ENCODE assay signal across 15 mouse cellular contexts in the genomic region with DNA sequence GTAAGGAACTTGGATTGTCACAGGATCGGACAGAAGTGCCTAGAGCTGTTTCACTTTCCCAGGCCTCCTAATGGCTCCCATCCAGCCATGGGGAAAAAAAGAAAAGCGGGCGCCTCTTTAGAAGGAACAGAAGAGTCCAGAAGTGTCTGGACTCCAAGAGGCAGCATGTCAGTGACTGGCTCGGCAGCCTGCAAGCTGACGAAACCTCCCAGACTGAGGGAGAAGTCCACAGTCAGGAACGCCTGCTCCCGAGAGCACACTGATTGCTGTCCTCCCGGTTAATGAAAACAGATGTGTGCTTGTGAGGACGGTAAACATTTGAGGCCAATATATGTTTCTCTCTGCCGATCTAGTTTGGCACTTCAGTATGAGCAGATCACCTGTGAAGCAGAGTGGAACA.
DNase-seq lines count a peak whose midpoint lies in the region; TF ChIP-seq lines count a peak whose summit lies in the region.
"Had no signal": no experiment of that assay in that cellular context is flagged by ENCODE, and none has a peak within 500 bp of the region (broad histone marks: within the 10 kb centered on the region; RNA-seq: fewer than 3 reads in every experiment).

No protein-coding gene starts in this region.

- no peak overlapping the region for H3K27ac ChIP-seq in cerebellum, adult 2 months (ENCODE audit: insufficient read depth, low read length)
- H3K27ac ChIP-seq: kidney, postnatal 0 days; macrophage had no signal

- intact Hi-C loops in heart, postnatal 14 days (cut with DNase I), result no loop called here

- TF ChIP-seq POLR2A in lung, adult 2 months (IDR thresholded peaks at IDR 0.05; ENCODE audit: borderline replicate concordance, extremely low read depth, low read depth, low read length), result no peak
- no peak for TF ChIP-seq POLR2A in cerebellum, adult 2 months (IDR thresholded peaks at IDR 0.05; ENCODE audit: borderline replicate concordance, insufficient read depth, low read length)

- no peaks in the 10 kb centered on the region for H3K4me1 ChIP-seq in lung, adult 2 months (ENCODE audit: control insufficient read depth, insufficient read depth, low read length)
- H3K4me1 ChIP-seq in cerebellum, adult 2 months (ENCODE audit: control insufficient read depth, insufficient read depth, low read length), result no peaks in the 10 kb centered on the region

- H3K4me3 ChIP-seq in lung, adult 2 months (replicated peaks; ENCODE audit: extremely low read depth, low read depth, low read length), result no peak overlapping the region
- no peak overlapping the region for H3K4me3 ChIP-seq in cerebellum, adult 2 months (replicated peaks; ENCODE audit: insufficient read depth, low read depth, low read length)

- WGBS in lung, adult 2 months, result 38% methylated on average over 10 of the region's 10 CpGs
- WGBS in cerebellum, adult 2 months, result 50% methylated on average over 10 of the region's 10 CpGs

- peak; percentile 15 to 29 for DNase-seq in lung, adult 18-20 months
- no peak for DNase-seq in lung, adult 2 months
- peak; percentile 14 for DNase-seq in forelimb bud, embryonic 11.5 days (ENCODE audit: low read depth, low spot score)
- DNase-seq in heart, postnatal 14 days, result peak; percentile 37 to 47
- DNase-seq in skeletal muscle tissue, adult 2 months (ENCODE audit: low read depth, low spot score), result peak; percentile 74
- DNase-seq in cerebellum, adult 2 months, result no peak
- DNase-seq in left cerebral cortex, adult 11 months (ENCODE audit: low spot score), result no peak
- DNase-seq in cerebellum, postnatal 14 days, result no peak
- DNase-seq: adrenal gland, postnatal 25 days; cerebellum, adult 11 months; right cerebral cortex, postnatal 4 days; thymus, adult 2 months had no signal

- H3K27me3 ChIP-seq in cerebellum, adult 2 months (ENCODE audit: control insufficient read depth, insufficient read depth, low read length), result no peaks in the 10 kb centered on the region
- H3K27me3 ChIP-seq: Patski had no signal

- no peak for TF ChIP-seq CTCF in lung, adult 2 months (IDR thresholded peaks at IDR 0.05; ENCODE audit: insufficient read depth, low read length)
- TF ChIP-seq CTCF in cerebellum, adult 2 months (IDR thresholded peaks at IDR 0.05; ENCODE audit: borderline replicate concordance, insufficient read depth, low read depth, low read length), result no peak

Comparison
In these comparisons a context has a peak if more than half of its experiments do, and no peak if none do; other contexts are left out.
1. DNase-seq: peak in lung, adult 18-20 months (2 of 2), forelimb bud, embryonic 11.5 days (single experiment), heart, postnatal 14 days (2 of 2) and skeletal muscle tissue, adult 2 months (single experiment); none in lung, adult 2 months (single experiment), cerebellum, adult 2 months (0 of 2), left cerebral cortex, adult 11 months (single experiment) and cerebellum, postnatal 14 days (0 of 2).